Mouse (Mus musculus): ENCODE data around the gene Col6a4.

Col6a4 gene

GRCm38 (mm10) chr9:106071651-106072050, 24.9 kb downstream of the Col6a4 start:
- no peak for DNase-seq

- DNase-seq: no peak
These were observed 43.1 kb downstream of the Col6a4 start for GRCm38 (mm10) chr9:106053446-106053845.

- DNase-seq: no peak
These were observed 52.6 kb downstream of the Col6a4 start for GRCm38 (mm10) chr9:106043921-106044503.

- DNase-seq: no peak
These were observed 56.5 kb downstream of the Col6a4 start for GRCm38 (mm10) chr9:106039915-106040659.

- no peak for DNase-seq
These were observed 57.3 kb downstream of the Col6a4 start for GRCm38 (mm10) chr9:106039276-106039675.

- peak; percentile 31 to 63 for DNase-seq
These were observed 57.7 kb downstream of the Col6a4 start for GRCm38 (mm10) chr9:106038865-106039264.

- no peak for DNase-seq
These were observed 80.9 kb downstream of the Col6a4 start for GRCm38 (mm10) chr9:106015666-106016065.

- no peak for DNase-seq
These were observed 83.4 kb downstream of the Col6a4 start for GRCm38 (mm10) chr9:106013139-106013538.

- no peak for DNase-seq
These were observed 98.6 kb downstream of the Col6a4 start for GRCm38 (mm10) chr9:105997955-105998354.

GRCm38 (mm10) chr9:105992425-105992824, 104.2 kb downstream of the Col6a4 start:
- DNase-seq: no peak

GRCm38 (mm10) chr9:105990099-105990498, 106.5 kb downstream of the Col6a4 start:
- no peak for DNase-seq

- DNase-seq: no peak
These were observed 107.1 kb downstream of the Col6a4 start for GRCm38 (mm10) chr9:105989468-105989867.

- DNase-seq: peak; percentile 5 to 8
These were observed 108.5 kb downstream of the Col6a4 start for GRCm38 (mm10) chr9:105988096-105988495.

GRCm38 (mm10) chr9:105984931-105985519, 111.6 kb downstream of the Col6a4 start:
- DNase-seq: no peak

GRCm38 (mm10) chr9:105978479-105978878, 118.1 kb downstream of the Col6a4 start:
- DNase-seq: no peak

GRCm38 (mm10) chr9:105976871-105977270, 119.7 kb downstream of the Col6a4 start:
- DNase-seq: no peak

- DNase-seq: no peak
These were observed 120.3 kb downstream of the Col6a4 start for GRCm38 (mm10) chr9:105976314-105976713.

- DNase-seq: no peak
These were observed 122.8 kb downstream of the Col6a4 start for GRCm38 (mm10) chr9:105973736-105974135.

- DNase-seq: no peak
These were observed 124.6 kb downstream of the Col6a4 start for GRCm38 (mm10) chr9:105972031-105972430.

- no peak for DNase-seq
These were observed 125.2 kb downstream of the Col6a4 start for GRCm38 (mm10) chr9:105971351-105971894.

GRCm38 (mm10) chr9:105970901-105971300, 125.7 kb downstream of the Col6a4 start:
- no peak for DNase-seq

GRCm38 (mm10) chr9:105967976-105968375, 128.6 kb downstream of the Col6a4 start:
- DNase-seq: no peak

GRCm38 (mm10) chr9:105960533-105960932, 136.1 kb downstream of the Col6a4 start, which contains the start of gene Col6a5:
TSS of gene Col6a5 (minus strand) at chr9:105960643.
- DNase-seq: peak; percentile 47 to 68

- DNase-seq: no peak
These were observed 137.5 kb downstream of the Col6a4 start for GRCm38 (mm10) chr9:105959116-105959515.
